Mouse (Mus musculus) bone marrow macrophage, adult 2 months (primary cell): Measurements from ENCODE around the gene Fam222a. TPM values are rescaled to one million over a fixed set of nuclear protein-coding genes. Genes with fewer than 3 reads are reported as not detected.

Source experiments
- H3K27ac ChIP-seq: 2 replicates; pipeline ENCODE4 v1.5.1; 2012; ENCODE audit warnings: low read depth, low read length; ENCODE audit not compliant: insufficient read depth
- H3K4me1 ChIP-seq: 2 replicates; pipeline ENCODE4 v1.6.1; 2012; ENCODE audit warnings: low read length; ENCODE audit not compliant: control insufficient read depth, insufficient read depth
- H3K4me3 ChIP-seq: 2 replicates; pipeline ENCODE4 v1.5.1; 2012; ENCODE audit warnings: mild to moderate bottlenecking, low read length, moderate library complexity; ENCODE audit not compliant: insufficient read depth
- CTCF ChIP-seq: IDR thresholded peaks from 2 replicates; pipeline ENCODE4 v1.5.1; 2012; ENCODE audit warnings: low read depth, mild to moderate bottlenecking, low read length, moderate library complexity
- POLR2A ChIP-seq: IDR thresholded peaks from 2 replicates; pipeline ENCODE4 v1.6.1; 2012; ENCODE audit warnings: mild to moderate bottlenecking, low read depth, low read length, borderline replicate concordance
- polyA plus RNA-seq: library from polyadenylated mRNA; stranded (reverse); fragments of >200 nt; gene quantifications from 2 replicates; pipeline ENCODE4 v1.2.4, GENCODE M21; 2012; ENCODE audit not compliant: missing spikeins, insufficient read depth, insufficient read length

The Fam222a gene
- polyA plus RNA-seq, 1 experiment: 1.9 TPM

- H3K4me1 ChIP-seq: no peaks in the 10 kb centered on the region
- H3K27ac ChIP-seq: no peak overlapping the region
- TF ChIP-seq CTCF (no peak), POLR2A (no peak)
- H3K4me3 ChIP-seq: no peak overlapping the region
Observed at GRCm38 (mm10) chr5:114543656-114544055, 24.2 kb upstream of the Fam222a start.

DNA sequence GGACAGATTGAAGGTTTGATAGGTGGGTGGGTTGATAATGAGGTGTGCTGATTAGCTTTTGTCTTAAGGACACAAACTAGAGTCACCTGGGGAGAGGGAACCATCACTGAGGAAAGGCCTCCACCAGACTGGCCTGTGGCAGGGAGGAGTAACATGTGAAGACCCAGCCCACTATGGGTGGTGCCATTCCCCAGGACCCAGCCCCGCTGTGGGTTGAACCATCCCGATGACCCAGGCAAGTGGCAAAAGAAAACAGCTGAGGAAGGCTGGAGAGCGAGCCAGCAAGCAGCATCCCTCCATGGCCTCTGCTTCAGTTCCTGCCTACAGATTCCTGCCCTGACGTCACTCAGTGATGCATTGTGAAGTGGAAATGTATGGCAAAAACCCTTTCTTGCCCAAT lies 23.6 kb upstream of the Fam222a start:
- Histone ChIP-seq H3K4me3 (no peak overlapping the region), H3K4me1 (no peaks in the 10 kb centered on the region), H3K27ac (no peak overlapping the region)
- no peak for TF ChIP-seq CTCF
- no peak for TF ChIP-seq POLR2A

- TF ChIP-seq POLR2A (no peak), CTCF (no peak)
- no peak overlapping the region for H3K4me3 ChIP-seq
- no peaks in the 10 kb centered on the region for H3K4me1 ChIP-seq
- no peak overlapping the region for H3K27ac ChIP-seq
Observed at GRCm38 (mm10) chr5:114545076-114545475, 22.7 kb upstream of the Fam222a start.

DNA sequence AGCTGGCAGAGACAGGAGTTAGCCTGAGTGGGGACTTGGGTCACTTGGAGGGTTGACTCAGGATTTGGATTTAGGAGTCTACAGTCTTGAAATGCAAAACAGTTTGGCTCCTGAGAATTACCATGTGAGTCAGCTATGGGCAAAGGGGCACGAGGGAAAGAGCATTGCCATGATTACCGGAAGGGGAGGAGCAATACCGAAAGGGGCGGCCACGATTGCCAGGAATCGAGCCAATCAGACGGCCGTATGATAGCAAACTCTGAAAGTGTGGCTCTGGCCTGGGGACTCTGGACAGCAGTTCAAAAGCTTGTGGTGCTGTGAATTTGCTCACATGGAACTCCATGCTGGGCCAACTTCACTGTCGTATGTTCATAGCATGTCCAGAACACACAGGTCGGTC lies 18.8 kb upstream of the Fam222a start:
- H3K4me1 ChIP-seq: no peaks in the 10 kb centered on the region
- H3K27ac ChIP-seq: no peak overlapping the region
- no peak for TF ChIP-seq CTCF
- TF ChIP-seq POLR2A: no peak
- H3K4me3 ChIP-seq: no peak overlapping the region

GRCm38 (mm10) chr5:114549770-114550169 lies 18.0 kb upstream of the Fam222a start:
- TF ChIP-seq CTCF (no peak), POLR2A (no peak)
- Histone ChIP-seq H3K27ac (no peak overlapping the region), H3K4me1 (no peaks in the 10 kb centered on the region), H3K4me3 (no peak overlapping the region)

GRCm38 (mm10) chr5:114550431-114550830 lies 17.4 kb upstream of the Fam222a start:
- no peak overlapping the region for H3K4me3 ChIP-seq
- TF ChIP-seq POLR2A (no peak), CTCF (no peak)

DNA sequence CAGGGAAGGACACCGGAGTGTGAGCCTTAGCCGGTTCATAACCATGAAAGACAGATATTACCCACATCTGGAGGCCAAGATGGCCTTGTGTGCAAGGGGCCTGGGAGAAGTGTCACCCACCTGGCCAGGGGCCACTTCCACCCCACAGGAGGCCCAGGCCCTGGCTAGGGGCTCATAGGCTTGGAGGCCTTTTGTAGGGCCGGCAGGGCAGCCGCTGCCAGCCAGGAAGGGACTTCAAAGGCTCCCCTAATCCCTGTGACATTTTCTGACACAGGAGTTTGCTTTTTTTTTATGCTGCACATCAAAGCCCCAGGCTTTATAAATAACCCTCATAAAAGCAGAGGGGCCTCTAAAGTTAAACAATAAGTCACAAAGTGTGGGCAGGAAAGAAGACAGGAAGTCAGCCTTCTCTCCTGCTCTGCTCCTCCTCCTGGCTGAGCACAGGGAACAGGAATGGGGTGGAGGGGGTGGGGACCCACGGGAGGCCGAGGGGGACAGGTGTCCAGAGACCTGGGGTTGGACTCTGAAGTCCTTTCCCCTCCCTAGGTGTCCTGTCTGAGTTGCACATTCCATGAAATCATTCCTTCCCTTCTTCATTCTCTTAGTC lies 16.8 kb upstream of the Fam222a start:
- TF ChIP-seq POLR2A (no peak), CTCF (no peak)
- no peak overlapping the region for H3K4me3 ChIP-seq
- no peak overlapping the region for H3K27ac ChIP-seq
- H3K4me1 ChIP-seq: no peaks in the 10 kb centered on the region

More at GRCm38 (mm10) chr5:114550431-114550830, 17.4 kb upstream of the Fam222a start:
- H3K4me1 ChIP-seq: no peaks in the 10 kb centered on the region
- no peak overlapping the region for H3K27ac ChIP-seq

- Histone ChIP-seq H3K27ac (no peak overlapping the region), H3K4me1 (0 out of 2 replicates have a peak, but pooled peaks cover 2% of the 10 kb centered on the region), H3K4me3 (no peak overlapping the region)
- TF ChIP-seq POLR2A (no peak), CTCF (no peak)
Observed at GRCm38 (mm10) chr5:114552507-114553208, 15.2 kb upstream of the Fam222a start.

DNA sequence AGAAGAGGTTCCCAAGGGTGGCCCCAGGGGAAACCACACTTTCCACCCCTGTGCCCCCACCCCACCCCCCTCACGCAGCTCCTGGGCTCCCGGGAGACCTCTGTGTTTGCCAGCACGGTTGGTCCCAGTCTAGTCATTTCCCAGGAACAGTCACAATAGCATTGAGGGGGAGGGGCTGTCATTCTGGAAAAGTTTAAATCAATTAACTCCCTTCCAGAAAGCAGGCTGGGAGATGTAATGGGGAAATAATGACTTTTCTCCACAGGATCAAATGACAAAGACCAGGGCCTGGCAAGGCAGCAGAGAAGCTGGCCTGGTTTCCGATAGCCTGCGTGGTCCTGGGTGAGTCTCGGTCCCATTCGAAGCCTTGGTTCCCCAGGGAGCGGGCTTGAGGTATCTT lies 14.1 kb upstream of the Fam222a start:
- 0 out of 2 replicates have a peak, but pooled peaks cover 2% of the 10 kb centered on the region for H3K4me1 ChIP-seq
- H3K4me3 ChIP-seq: no peak overlapping the region
- H3K27ac ChIP-seq: no peak overlapping the region
- TF ChIP-seq POLR2A (no peak), CTCF (no peak)

- TF ChIP-seq CTCF: no peak
- TF ChIP-seq POLR2A: no peak
- H3K4me1 ChIP-seq: 0 out of 2 replicates have a peak, but pooled peaks cover 2% of the 10 kb centered on the region
- H3K27ac ChIP-seq: no peak overlapping the region
- no peak overlapping the region for H3K4me3 ChIP-seq
Observed at GRCm38 (mm10) chr5:114555424-114555823, 12.4 kb upstream of the Fam222a start.
